Mouse (Mus musculus): ENCODE results near the gene Card9. TPM values are rescaled to one million over a fixed set of nuclear protein-coding genes. Genes with fewer than 3 reads are reported as not detected.

Card9 gene
- polyA plus RNA-seq, 1 experiment from 2014 or later, result 2.1 TPM

DNA sequence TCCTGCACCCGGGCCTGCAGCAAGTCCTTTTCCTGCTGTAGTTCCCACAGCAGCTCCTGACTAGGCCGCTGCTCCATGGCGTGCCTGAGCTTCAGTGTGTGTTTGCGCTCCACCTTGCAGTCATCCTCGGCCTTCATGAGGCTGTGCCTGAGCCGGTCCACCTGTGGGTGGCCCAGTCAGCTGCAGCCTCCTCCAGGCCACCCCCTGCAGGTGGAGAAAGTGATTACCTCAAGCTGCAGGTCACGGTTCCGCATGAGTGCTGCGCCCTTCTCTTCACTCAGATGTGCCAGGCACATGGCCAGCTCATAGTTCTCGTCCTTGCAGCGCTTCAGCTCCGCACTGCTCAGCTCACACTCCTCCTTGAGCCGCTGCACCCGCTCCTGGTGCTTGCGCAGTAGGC lies 3.2 kb downstream of the Card9 start:
- Histone ChIP-seq H3K9ac (replicated peaks) (no peak overlapping the region), H3K4me3 (ENCODE audit: low read depth, low read length) (no peak overlapping the region), H3K36me3 (replicated peaks; ENCODE audit: insufficient read depth, low read length) (peaks cover 4% of the 10 kb centered on the region), H3K27ac (ENCODE audit: low read depth) (no peak overlapping the region), H3K4me1 (ENCODE audit: insufficient read depth) (peaks cover 3% of the 10 kb centered on the region), H3K9me3 (ENCODE audit: low read length) (no peaks in the 10 kb centered on the region), H3K4me2 (ENCODE audit: low read depth, low read length) (no peak overlapping the region), H3K27me3 (ENCODE audit: insufficient read depth, low read length) (no peaks in the 10 kb centered on the region)
- TF ChIP-seq EP300 (IDR thresholded peaks at IDR 0.05; ENCODE audit: low read depth) (no peak), CTCF (IDR thresholded peaks at IDR 0.05; ENCODE audit: low read depth) (peak; percentile 19; the same call in 1 of the 2 replicates)
- WGBS (ENCODE audit: insufficient replicate concordance), result 75% methylated on average over 15 of the region's 15 CpGs
- DNase-seq (no peak), ATAC-seq (no peak)

DNA sequence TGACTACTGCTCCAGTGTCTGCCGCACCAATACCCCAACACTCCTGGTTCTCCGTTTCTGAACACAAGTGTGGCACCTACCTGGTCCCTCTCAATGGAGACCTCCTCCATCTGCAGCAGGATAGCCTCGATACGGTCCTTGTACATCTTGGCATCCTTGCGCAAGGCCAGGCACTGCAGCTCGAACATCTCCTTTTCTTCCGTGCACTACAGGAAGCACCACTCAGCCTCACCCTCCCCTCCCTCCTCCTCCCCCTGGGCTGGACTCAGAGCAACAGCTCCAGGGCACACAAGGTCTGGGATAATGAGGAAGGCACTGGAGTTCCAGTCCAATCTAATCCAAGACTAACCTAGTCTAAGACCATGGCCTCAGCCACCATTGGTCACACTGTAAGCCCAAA lies 4.0 kb downstream of the Card9 start:
- Histone ChIP-seq H3K9ac (replicated peaks) (no peak overlapping the region), H3K4me1 (ENCODE audit: insufficient read depth) (peaks cover 7% of the 10 kb centered on the region), H3K27me3 (ENCODE audit: insufficient read depth, low read length) (no peaks in the 10 kb centered on the region), H3K36me3 (replicated peaks; ENCODE audit: insufficient read depth, low read length) (peaks cover 4% of the 10 kb centered on the region), H3K4me3 (ENCODE audit: low read depth, low read length) (no peak overlapping the region), H3K4me2 (ENCODE audit: low read depth, low read length) (no peak overlapping the region), H3K27ac (ENCODE audit: low read depth) (no peak overlapping the region), H3K9me3 (ENCODE audit: low read length) (no peaks in the 10 kb centered on the region)
- ATAC-seq (no peak), DNase-seq (no peak)
- WGBS (ENCODE audit: insufficient replicate concordance), result 59% methylated on average over 7 of the region's 7 CpGs
- no peak for TF ChIP-seq EP300 (IDR thresholded peaks at IDR 0.05; ENCODE audit: low read depth)
- no peak for TF ChIP-seq CTCF (IDR thresholded peaks at IDR 0.05; ENCODE audit: low read depth)

DNA sequence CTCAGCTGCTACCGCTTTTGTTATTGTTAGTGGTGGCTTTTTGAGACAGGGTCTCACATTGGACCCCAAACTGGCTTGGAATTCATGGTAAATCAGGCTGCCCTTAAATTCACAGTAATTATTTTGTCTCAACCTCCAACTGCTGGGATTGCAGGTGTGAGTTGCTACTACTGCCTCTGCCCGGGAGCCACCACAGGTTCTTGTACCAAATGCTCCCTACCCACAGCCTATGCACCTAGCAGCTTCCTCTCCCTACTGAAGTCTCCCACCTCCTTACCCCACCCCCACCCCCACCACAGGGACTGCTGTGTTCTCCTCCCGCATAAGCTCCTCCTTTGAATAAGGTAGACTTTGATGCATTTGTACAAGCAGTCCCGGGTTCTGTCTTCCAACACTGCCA lies 4.5 kb downstream of the Card9 start:
- H3K27ac ChIP-seq (ENCODE audit: low read depth), result no peak overlapping the region
- no peak overlapping the region for H3K9ac ChIP-seq (replicated peaks)
- ATAC-seq (no peak), DNase-seq (no peak)
- no peak overlapping the region for H3K4me2 ChIP-seq (ENCODE audit: low read depth, low read length)
- WGBS (ENCODE audit: insufficient replicate concordance), result 78% methylated on average over 4 of the region's 4 CpGs
- H3K27me3 ChIP-seq (ENCODE audit: insufficient read depth, low read length), result no peaks in the 10 kb centered on the region
- H3K36me3 ChIP-seq (replicated peaks; ENCODE audit: insufficient read depth, low read length), result peaks cover 4% of the 10 kb centered on the region
- H3K9me3 ChIP-seq (ENCODE audit: low read length), result no peaks in the 10 kb centered on the region
- TF ChIP-seq EP300 (IDR thresholded peaks at IDR 0.05; ENCODE audit: low read depth) (no peak), CTCF (IDR thresholded peaks at IDR 0.05; ENCODE audit: low read depth) (no peak)
- H3K4me3 ChIP-seq (ENCODE audit: low read depth, low read length), result no peak overlapping the region
- peaks cover 9% of the 10 kb centered on the region for H3K4me1 ChIP-seq (ENCODE audit: insufficient read depth)

DNA sequence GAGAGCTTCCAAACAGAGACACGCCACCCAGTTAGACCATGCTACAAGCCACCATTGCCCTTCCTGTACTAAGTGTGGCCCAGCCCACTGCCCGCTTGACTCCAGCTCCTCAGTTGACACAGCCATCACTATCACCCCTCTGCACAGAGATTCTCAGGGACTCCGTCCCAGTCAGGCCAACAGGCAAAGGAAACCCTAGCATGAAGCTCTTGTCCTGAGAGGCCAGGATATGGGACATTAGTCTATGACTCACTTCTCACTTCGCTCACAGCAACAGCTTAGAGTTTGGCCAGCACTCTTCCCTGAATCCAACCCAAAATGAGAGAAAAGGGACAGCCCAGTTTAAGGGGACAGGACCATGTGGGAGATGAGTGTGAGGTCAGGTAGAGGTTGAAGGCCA lies 6.3 kb downstream of the Card9 start:
- Histone ChIP-seq H3K4me1 (ENCODE audit: insufficient read depth) (peaks cover 16% of the 10 kb centered on the region), H3K4me2 (ENCODE audit: low read depth, low read length) (no peak overlapping the region), H3K4me3 (ENCODE audit: low read depth, low read length) (no peak overlapping the region), H3K9me3 (ENCODE audit: low read length) (no peaks in the 10 kb centered on the region), H3K27me3 (ENCODE audit: insufficient read depth, low read length) (no peaks in the 10 kb centered on the region), H3K36me3 (replicated peaks; ENCODE audit: insufficient read depth, low read length) (peaks cover 4% of the 10 kb centered on the region), H3K27ac (ENCODE audit: low read depth) (no peak overlapping the region), H3K9ac (replicated peaks) (no peak overlapping the region)
- DNase-seq (no peak), ATAC-seq (no peak)
- 81% methylated on average over 4 of the region's 4 CpGs for WGBS (ENCODE audit: insufficient replicate concordance)
- TF ChIP-seq CTCF (IDR thresholded peaks at IDR 0.05; ENCODE audit: low read depth) (no peak), EP300 (IDR thresholded peaks at IDR 0.05; ENCODE audit: low read depth) (no peak)

DNA sequence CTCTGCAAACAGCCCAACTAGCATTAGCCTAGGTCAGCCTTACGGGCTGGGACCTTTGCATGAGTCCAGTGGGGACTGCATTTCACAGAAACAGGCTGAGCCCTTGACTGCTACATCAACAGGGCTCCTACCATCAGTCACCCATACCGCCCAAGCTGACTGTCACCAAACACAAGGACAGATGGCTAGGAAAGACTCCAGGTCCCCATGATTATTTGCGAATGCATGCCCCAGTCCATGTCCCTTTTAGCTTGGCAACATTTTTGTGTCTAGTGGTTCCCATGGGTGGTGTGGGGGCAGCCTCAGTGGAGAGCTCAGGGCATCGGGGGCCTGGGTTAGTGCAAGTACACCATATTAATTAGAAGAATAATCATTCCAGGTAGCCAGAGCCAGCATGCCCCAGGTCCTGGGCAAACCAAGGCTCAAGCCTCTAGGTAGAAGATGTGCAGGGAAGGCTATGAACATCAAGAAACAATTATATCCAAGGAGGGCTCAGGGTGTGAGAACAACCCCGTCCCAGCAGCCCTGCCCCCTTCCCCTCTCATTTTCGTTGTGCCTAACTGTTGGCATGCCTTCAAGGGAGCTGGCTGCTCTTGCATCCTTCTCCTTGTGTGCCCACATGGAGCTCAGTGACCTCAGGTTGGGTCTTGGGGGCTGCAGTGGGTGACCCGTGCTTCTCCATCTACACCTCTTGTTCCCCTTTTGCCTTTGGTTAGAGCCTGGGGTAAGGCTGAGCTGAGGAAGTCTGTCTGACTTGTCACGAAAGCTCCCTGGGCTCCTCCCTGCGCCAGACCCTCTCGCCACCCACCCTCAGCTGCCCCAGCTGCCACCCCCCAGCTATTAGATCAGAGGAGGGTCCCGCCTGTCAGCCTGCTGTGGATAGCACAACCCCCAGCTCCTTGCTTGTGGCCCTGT lies 7.4 kb downstream of the Card9 start:
- WGBS (ENCODE audit: insufficient replicate concordance), result 77% methylated on average over 11 of the region's 11 CpGs
- H3K4me1 ChIP-seq (ENCODE audit: insufficient read depth), result peaks cover 16% of the 10 kb centered on the region
- no peaks in the 10 kb centered on the region for H3K27me3 ChIP-seq (ENCODE audit: insufficient read depth, low read length)
- ATAC-seq, result no peak
- H3K36me3 ChIP-seq (replicated peaks; ENCODE audit: insufficient read depth, low read length), result peaks cover 4% of the 10 kb centered on the region
- H3K4me3 ChIP-seq (ENCODE audit: low read depth, low read length), result peak overlapping the region; percentile 78; the same call in 1 of the 2 replicates
- DNase-seq, result no peak
- H3K4me2 ChIP-seq (ENCODE audit: low read depth, low read length), result peak overlapping the region; percentile 97
- H3K27ac ChIP-seq (ENCODE audit: low read depth), result no peak overlapping the region
- no peak overlapping the region for H3K9ac ChIP-seq (replicated peaks)
- TF ChIP-seq CTCF (IDR thresholded peaks at IDR 0.05; ENCODE audit: low read depth) (no peak), EP300 (IDR thresholded peaks at IDR 0.05; ENCODE audit: low read depth) (no peak)
- no peaks in the 10 kb centered on the region for H3K9me3 ChIP-seq (ENCODE audit: low read length)

DNA sequence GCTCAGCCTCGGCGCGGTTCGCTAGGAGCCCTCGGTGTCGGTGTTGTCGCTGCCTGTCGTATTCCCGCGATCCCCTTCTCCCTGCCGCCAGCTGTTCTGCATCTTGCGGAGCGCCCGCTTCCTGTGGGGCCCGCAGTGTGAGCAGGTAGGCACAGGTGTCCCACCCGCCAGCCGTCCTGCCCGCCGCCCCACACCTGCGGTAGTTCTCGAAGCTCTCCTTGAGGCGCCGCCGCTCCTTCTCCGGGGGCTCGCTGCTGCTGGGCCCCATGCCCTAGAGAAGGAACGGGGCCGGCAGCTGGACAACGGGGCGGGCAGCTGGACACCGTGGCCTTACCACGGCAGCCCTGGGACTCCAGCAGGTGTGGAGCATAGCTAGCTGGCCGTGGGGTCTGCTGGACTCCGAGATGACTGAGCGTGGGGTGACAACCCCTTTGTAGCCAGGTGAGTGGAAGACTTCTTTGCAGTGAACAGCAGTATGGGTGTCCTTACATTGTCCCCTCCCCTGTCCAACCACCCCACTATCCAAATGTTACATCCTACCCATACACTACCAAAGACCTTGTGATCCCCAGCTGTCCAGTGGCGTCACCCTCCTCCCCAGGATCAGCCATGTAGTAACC lies 8.3 kb downstream of the Card9 start:
- WGBS (ENCODE audit: insufficient replicate concordance), result 5% methylated on average over 36 of the region's 36 CpGs
- TF ChIP-seq CTCF (IDR thresholded peaks at IDR 0.05; ENCODE audit: low read depth) (no peak), EP300 (IDR thresholded peaks at IDR 0.05; ENCODE audit: low read depth) (no peak)
- ATAC-seq, result peak; percentile 41
- H3K4me2 ChIP-seq (ENCODE audit: low read depth, low read length), result peak overlapping the region; percentile 97
- H3K9me3 ChIP-seq (ENCODE audit: low read length), result no peaks in the 10 kb centered on the region
- H3K4me3 ChIP-seq (ENCODE audit: low read depth, low read length), result peak overlapping the region; percentile 78
- peaks cover 16% of the 10 kb centered on the region for H3K4me1 ChIP-seq (ENCODE audit: insufficient read depth)
- peaks cover 4% of the 10 kb centered on the region for H3K36me3 ChIP-seq (replicated peaks; ENCODE audit: insufficient read depth, low read length)
- peak overlapping the region; percentile 92 for H3K9ac ChIP-seq (replicated peaks)
- DNase-seq, result no peak
- H3K27me3 ChIP-seq (ENCODE audit: insufficient read depth, low read length), result no peaks in the 10 kb centered on the region
- H3K27ac ChIP-seq (ENCODE audit: low read depth), result peak overlapping the region; percentile 85; the same call in 1 of the 2 replicates

All from liver, postnatal 0 days (tissue).